Mouse (Mus musculus): Measurements from ENCODE around the gene Jmy. TPM values are rescaled to one million over a fixed set of nuclear protein-coding genes. Genes with fewer than 3 reads are reported as not detected.

Gene Jmy
- polyA plus RNA-seq, 1 experiment from 2014 or later: 3.4 TPM

DNA sequence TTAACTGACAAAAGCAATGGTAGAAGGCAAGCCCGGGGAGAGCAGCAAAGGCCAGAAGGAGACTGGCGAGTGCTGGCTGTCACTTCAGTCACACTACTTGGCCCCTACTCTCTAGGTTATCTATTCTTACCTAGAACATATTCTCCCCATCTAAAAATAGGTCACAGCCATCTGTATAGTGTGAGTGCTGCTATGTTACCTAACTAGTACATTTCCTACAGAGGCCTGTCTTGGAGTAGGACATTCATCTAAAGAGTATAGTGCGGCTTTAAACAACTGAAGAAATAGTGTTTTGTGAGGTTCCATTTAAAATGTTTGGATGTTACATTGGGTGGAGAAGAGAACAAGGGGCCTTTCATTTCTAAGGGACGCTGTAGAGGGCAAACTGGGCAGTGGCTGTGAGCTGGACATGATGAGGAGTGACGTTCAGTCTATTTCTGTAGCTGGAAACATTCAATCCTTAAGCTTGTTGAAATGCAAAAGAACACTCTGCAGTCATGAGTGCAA is 99.8 kb downstream of the Jmy start:
- no peak overlapping the region for H3K27ac ChIP-seq (ENCODE audit: low read depth, low read length)
- H3K4me3 ChIP-seq (ENCODE audit: low read depth, low read length): no peak overlapping the region
- no peak for DNase-seq (ENCODE audit: low spot score)
- H3K9ac ChIP-seq (ENCODE audit: low read depth, low read length): no peak overlapping the region
- peak; percentile 67 for ATAC-seq (replicated peaks; ENCODE audit: low FRiP score)
- 89% methylated on average over 5 of the region's 5 CpGs for WGBS
- H3K4me2 ChIP-seq: no peak overlapping the region
- H3K27me3 ChIP-seq (replicated peaks; ENCODE audit: control insufficient read depth, insufficient read depth, low read length): no peaks in the 10 kb centered on the region
- H3K4me1 ChIP-seq (replicated peaks; ENCODE audit: control insufficient read depth, insufficient read depth, low read length): no peaks in the 10 kb centered on the region
- H3K36me3 ChIP-seq (ENCODE audit: control insufficient read depth, insufficient read depth, low read length): peaks cover 3% of the 10 kb centered on the region; the same call in 1 of the 2 replicates
- H3K9me3 ChIP-seq (ENCODE audit: control insufficient read depth, low read length): peaks cover 2% of the 10 kb centered on the region; the same call in 1 of the 2 replicates

DNA sequence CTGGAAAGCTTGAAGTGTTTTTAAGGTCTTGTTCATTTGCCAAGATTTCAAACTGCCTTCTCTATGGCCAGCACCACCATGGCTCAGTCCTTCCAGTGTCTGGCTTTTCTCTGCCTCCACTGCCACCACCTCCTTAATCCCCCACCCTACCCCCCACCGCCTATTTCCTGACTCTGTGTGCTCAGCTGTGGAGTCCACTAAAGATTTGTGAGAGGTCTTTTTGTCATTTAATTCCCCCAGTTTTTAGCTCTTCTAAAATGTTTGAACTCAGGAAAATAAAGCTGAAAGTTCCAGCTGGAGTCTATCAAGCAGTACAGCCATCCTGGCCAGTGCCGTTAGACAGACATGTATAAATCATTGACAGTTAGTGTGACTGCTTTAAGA is 110.4 kb downstream of the Jmy start:
- H3K9me3 ChIP-seq (ENCODE audit: control insufficient read depth, low read length): no peaks in the 10 kb centered on the region
- no peak for ATAC-seq (replicated peaks; ENCODE audit: low FRiP score)
- no peak overlapping the region for H3K9ac ChIP-seq (ENCODE audit: low read depth, low read length)

DNA sequence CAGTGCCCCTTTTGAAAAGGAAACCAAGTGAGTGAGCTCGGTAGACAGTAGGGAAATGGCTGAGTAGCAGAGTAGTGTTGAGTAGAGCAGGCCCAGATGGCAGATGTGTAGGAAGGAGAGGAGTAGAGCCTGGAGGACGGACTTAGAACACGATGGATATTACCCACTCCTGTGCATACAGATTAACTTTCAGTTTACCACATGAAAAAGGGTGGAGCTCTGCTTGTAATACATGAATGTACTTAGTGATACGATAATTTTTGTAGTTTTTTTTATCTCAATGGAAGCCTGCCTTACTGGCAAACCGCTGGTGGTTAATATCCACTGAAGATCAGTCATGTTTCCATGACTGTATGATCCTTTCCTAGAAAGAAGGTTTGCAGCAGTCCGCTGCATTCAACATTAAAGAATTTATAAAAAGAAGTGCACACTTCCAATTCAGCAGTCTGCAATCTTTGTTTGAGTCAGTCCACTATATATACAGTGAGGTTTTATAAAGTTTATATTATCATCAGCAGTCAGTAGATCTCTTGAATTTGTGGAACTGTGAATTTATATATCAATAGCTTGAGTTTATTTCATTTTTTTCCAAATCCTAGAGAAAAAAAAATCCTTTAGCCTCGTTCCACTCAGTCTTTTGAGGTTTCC is 110.9 kb downstream of the Jmy start:
- no peaks in the 10 kb centered on the region for H3K36me3 ChIP-seq (ENCODE audit: control insufficient read depth, insufficient read depth, low read length)
- 46% methylated on average over 7 of the region's 7 CpGs for WGBS
- H3K27me3 ChIP-seq (replicated peaks; ENCODE audit: control insufficient read depth, insufficient read depth, low read length): no peaks in the 10 kb centered on the region
- ATAC-seq (replicated peaks; ENCODE audit: low FRiP score) (peak; percentile 98), DNase-seq (ENCODE audit: low spot score) (no peak)
- no peak overlapping the region for H3K9ac ChIP-seq (ENCODE audit: low read depth, low read length)
- H3K27ac ChIP-seq (ENCODE audit: low read depth, low read length): peak overlapping the region; percentile 58
- peaks cover 16% of the 10 kb centered on the region; the same call in 1 of the 2 replicates for H3K4me1 ChIP-seq (replicated peaks; ENCODE audit: control insufficient read depth, insufficient read depth, low read length)
- H3K9me3 ChIP-seq (ENCODE audit: control insufficient read depth, low read length): no peaks in the 10 kb centered on the region
- peak overlapping the region; percentile 36 for H3K4me2 ChIP-seq
- H3K4me3 ChIP-seq (ENCODE audit: low read depth, low read length): no peak overlapping the region

More for the DNA sequence above, 110.4 kb downstream of the Jmy start:
- H3K36me3 ChIP-seq (ENCODE audit: control insufficient read depth, insufficient read depth, low read length): no peaks in the 10 kb centered on the region
- 52% methylated on average over 2 of the region's 2 CpGs for WGBS
- no peak for DNase-seq (ENCODE audit: low spot score)
- no peaks in the 10 kb centered on the region for H3K27me3 ChIP-seq (replicated peaks; ENCODE audit: control insufficient read depth, insufficient read depth, low read length)
- H3K4me2 ChIP-seq: no peak overlapping the region
- no peak overlapping the region for H3K4me3 ChIP-seq (ENCODE audit: low read depth, low read length)
- peaks cover 11% of the 10 kb centered on the region; the same call in 1 of the 2 replicates for H3K4me1 ChIP-seq (replicated peaks; ENCODE audit: control insufficient read depth, insufficient read depth, low read length)
- H3K27ac ChIP-seq (ENCODE audit: low read depth, low read length): peak overlapping the region; percentile 58

DNA sequence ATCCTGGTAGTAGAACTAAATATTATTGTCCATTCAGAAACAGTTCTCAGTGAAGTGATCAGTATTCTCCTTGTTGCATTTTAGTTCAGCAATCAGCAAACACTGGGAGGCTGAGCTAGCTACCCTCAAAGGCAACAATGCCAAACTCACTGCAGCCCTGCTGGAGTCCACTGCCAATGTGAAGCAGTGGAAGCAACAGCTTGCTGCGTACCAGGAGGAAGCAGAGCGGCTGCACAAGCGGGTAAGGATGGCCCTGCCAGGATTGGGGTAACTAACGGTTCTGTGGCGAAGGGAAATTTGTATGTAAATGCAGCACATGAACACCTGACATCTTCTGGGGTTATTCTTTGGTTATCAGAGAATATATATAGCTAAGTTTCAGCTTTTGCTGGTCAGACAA is 112.2 kb downstream of the Jmy start:
- Histone ChIP-seq H3K4me1 (replicated peaks; ENCODE audit: control insufficient read depth, insufficient read depth, low read length) (peaks cover 24% of the 10 kb centered on the region; the same call in 1 of the 2 replicates), H3K27ac (ENCODE audit: low read depth, low read length) (peak overlapping the region; percentile 70; the same call in 1 of the 2 replicates), H3K36me3 (ENCODE audit: control insufficient read depth, insufficient read depth, low read length) (no peaks in the 10 kb centered on the region), H3K4me3 (ENCODE audit: low read depth, low read length) (no peak overlapping the region), H3K4me2 (no peak overlapping the region), H3K9me3 (ENCODE audit: control insufficient read depth, low read length) (no peaks in the 10 kb centered on the region), H3K9ac (ENCODE audit: low read depth, low read length) (no peak overlapping the region), H3K27me3 (replicated peaks; ENCODE audit: control insufficient read depth, insufficient read depth, low read length) (no peaks in the 10 kb centered on the region)
- WGBS: 92% methylated on average over 5 of the region's 5 CpGs
- DNase-seq (ENCODE audit: low spot score): no peak
- ATAC-seq (replicated peaks; ENCODE audit: low FRiP score): no peak

- DNase-seq (ENCODE audit: low spot score): no peak
- Histone ChIP-seq H3K36me3 (ENCODE audit: control insufficient read depth, insufficient read depth, low read length) (no peaks in the 10 kb centered on the region), H3K9ac (ENCODE audit: low read depth, low read length) (no peak overlapping the region), H3K27ac (ENCODE audit: low read depth, low read length) (no peak overlapping the region), H3K9me3 (ENCODE audit: control insufficient read depth, low read length) (no peaks in the 10 kb centered on the region), H3K4me3 (ENCODE audit: low read depth, low read length) (no peak overlapping the region), H3K4me1 (replicated peaks; ENCODE audit: control insufficient read depth, insufficient read depth, low read length) (peaks cover 42% of the 10 kb centered on the region), H3K27me3 (replicated peaks; ENCODE audit: control insufficient read depth, insufficient read depth, low read length) (no peaks in the 10 kb centered on the region), H3K4me2 (no peak overlapping the region)
- no peak for ATAC-seq (replicated peaks; ENCODE audit: low FRiP score)
- 75% methylated on average over 1 of the region's 1 CpGs for WGBS
Observed at GRCm38 (mm10) chr13:93385147-93385546, 114.5 kb downstream of the Jmy start.

- H3K9me3 ChIP-seq (ENCODE audit: control insufficient read depth, low read length): no peaks in the 10 kb centered on the region
- 71% methylated on average over 1 of the region's 1 CpGs for WGBS
- no peak overlapping the region for H3K27ac ChIP-seq (ENCODE audit: low read depth, low read length)
Observed at GRCm38 (mm10) chr13:93384481-93384880, 115.1 kb downstream of the Jmy start.

GRCm38 (mm10) chr13:93383620-93384019 is 116.0 kb downstream of the Jmy start:
- Histone ChIP-seq H3K36me3 (ENCODE audit: control insufficient read depth, insufficient read depth, low read length) (no peaks in the 10 kb centered on the region), H3K4me1 (replicated peaks; ENCODE audit: control insufficient read depth, insufficient read depth, low read length) (peaks cover 42% of the 10 kb centered on the region), H3K27me3 (replicated peaks; ENCODE audit: control insufficient read depth, insufficient read depth, low read length) (no peaks in the 10 kb centered on the region), H3K9me3 (ENCODE audit: control insufficient read depth, low read length) (no peaks in the 10 kb centered on the region), H3K9ac (ENCODE audit: low read depth, low read length) (no peak overlapping the region), H3K4me3 (ENCODE audit: low read depth, low read length) (no peak overlapping the region), H3K4me2 (no peak overlapping the region), H3K27ac (ENCODE audit: low read depth, low read length) (no peak overlapping the region)
- DNase-seq (ENCODE audit: low spot score) (no peak), ATAC-seq (replicated peaks; ENCODE audit: low FRiP score) (no peak)
- WGBS: 92% methylated on average over 2 of the region's 2 CpGs

More at GRCm38 (mm10) chr13:93384481-93384880, 115.1 kb downstream of the Jmy start:
- Histone ChIP-seq H3K27me3 (replicated peaks; ENCODE audit: control insufficient read depth, insufficient read depth, low read length) (no peaks in the 10 kb centered on the region), H3K4me2 (no peak overlapping the region), H3K36me3 (ENCODE audit: control insufficient read depth, insufficient read depth, low read length) (no peaks in the 10 kb centered on the region), H3K4me3 (ENCODE audit: low read depth, low read length) (no peak overlapping the region), H3K9ac (ENCODE audit: low read depth, low read length) (no peak overlapping the region), H3K4me1 (replicated peaks; ENCODE audit: control insufficient read depth, insufficient read depth, low read length) (peaks cover 42% of the 10 kb centered on the region)
- DNase-seq (ENCODE audit: low spot score) (no peak), ATAC-seq (replicated peaks; ENCODE audit: low FRiP score) (no peak)

- Histone ChIP-seq H3K9ac (ENCODE audit: low read depth, low read length) (no peak overlapping the region), H3K9me3 (ENCODE audit: control insufficient read depth, low read length) (no peaks in the 10 kb centered on the region), H3K4me1 (replicated peaks; ENCODE audit: control insufficient read depth, insufficient read depth, low read length) (peaks cover 42% of the 10 kb centered on the region), H3K36me3 (ENCODE audit: control insufficient read depth, insufficient read depth, low read length) (no peaks in the 10 kb centered on the region), H3K27me3 (replicated peaks; ENCODE audit: control insufficient read depth, insufficient read depth, low read length) (no peaks in the 10 kb centered on the region), H3K4me2 (no peak overlapping the region), H3K27ac (ENCODE audit: low read depth, low read length) (peak overlapping the region; percentile 73), H3K4me3 (ENCODE audit: low read depth, low read length) (no peak overlapping the region)
- no peak for ATAC-seq (replicated peaks; ENCODE audit: low FRiP score)
- no peak for DNase-seq (ENCODE audit: low spot score)
- WGBS: 74% methylated on average over 5 of the region's 5 CpGs
Observed at GRCm38 (mm10) chr13:93383092-93383491, 116.5 kb downstream of the Jmy start.

GRCm38 (mm10) chr13:93381301-93381700 is 118.3 kb downstream of the Jmy start:
- H3K27ac ChIP-seq (ENCODE audit: low read depth, low read length): peak overlapping the region; percentile 76

More at GRCm38 (mm10) chr13:93381301-93381700, 118.3 kb downstream of the Jmy start:
- WGBS: 33% methylated on average over 1 of the region's 1 CpGs
- Histone ChIP-seq H3K36me3 (ENCODE audit: control insufficient read depth, insufficient read depth, low read length) (no peaks in the 10 kb centered on the region), H3K4me3 (ENCODE audit: low read depth, low read length) (no peak overlapping the region), H3K27me3 (replicated peaks; ENCODE audit: control insufficient read depth, insufficient read depth, low read length) (no peaks in the 10 kb centered on the region), H3K9ac (ENCODE audit: low read depth, low read length) (no peak overlapping the region), H3K9me3 (ENCODE audit: control insufficient read depth, low read length) (no peaks in the 10 kb centered on the region), H3K4me1 (replicated peaks; ENCODE audit: control insufficient read depth, insufficient read depth, low read length) (peaks cover 40% of the 10 kb centered on the region), H3K4me2 (peak overlapping the region; percentile 49)
- ATAC-seq (replicated peaks; ENCODE audit: low FRiP score): peak; percentile 92
- DNase-seq (ENCODE audit: low spot score): no peak
